Mouse (Mus musculus) forebrain, embryonic 16.5 days (tissue): ENCODE results near the gene Map3k14. TPM values are rescaled to one million over a fixed set of nuclear protein-coding genes. Genes with fewer than 3 reads are reported as not detected.

Experiments used
- ATAC-seq: fragments of 200-750 bp; cut with Nextera tagmentation; 2 replicates; pipeline ENCODE4 v1.8.0; 2017; ENCODE audit warnings: mild to moderate bottlenecking, moderate library complexity
- H3K27ac ChIP-seq: fragments of 300-500 bp; sonication (generic); 2 replicates; pipeline ENCODE4 v1.5.1; 2014; ENCODE audit warnings: low read length, control low read depth
- H3K27me3 ChIP-seq: fragments of 300-500 bp; sonication (generic); replicated peaks from 2 replicates; pipeline ENCODE4 v1.6.1; 2014; ENCODE audit warnings: low read length; ENCODE audit not compliant: control insufficient read depth, insufficient read depth
- H3K36me3 ChIP-seq: fragments of 300-500 bp; sonication (generic); 2 replicates; pipeline ENCODE4 v1.6.1; 2014; ENCODE audit not compliant: control insufficient read depth, insufficient read depth
- H3K4me1 ChIP-seq: fragments of 300-500 bp; sonication (generic); replicated peaks from 2 replicates; pipeline ENCODE4 v1.6.1; 2014; ENCODE audit warnings: low read length; ENCODE audit not compliant: control insufficient read depth, insufficient read depth
- H3K4me2 ChIP-seq: fragments of 300-500 bp; sonication (generic); 2 replicates; pipeline ENCODE4 v1.6.1; 2014; ENCODE audit warnings: mild to moderate bottlenecking, low read length, control low read depth
- H3K4me3 ChIP-seq: fragments of 300-500 bp; sonication (generic); replicated peaks from 2 replicates; pipeline ENCODE4 v1.5.1; 2014; ENCODE audit warnings: mild to moderate bottlenecking, low read length, control low read depth
- H3K9ac ChIP-seq: fragments of 300-500 bp; sonication (generic); replicated peaks from 2 replicates; pipeline ENCODE4 v1.6.1; 2014; ENCODE audit warnings: low read depth, low read length, control low read depth
- H3K9me3 ChIP-seq: fragments of 300-500 bp; sonication (generic); 2 replicates; pipeline ENCODE4 v1.6.1; 2016; ENCODE audit warnings: low read length; ENCODE audit not compliant: control insufficient read depth
- WGBS: fragments of 180-500 bp; shearing (Covaris S2); extraction: QIAGEN DNeasy Blood & Tissue Kit; methylation state at CpG from one replicate; pipeline ENCODE4 v1.1.7; 2014; 5-methylcytosine and 5-hydroxymethylcytosine counted together
- polyA plus RNA-seq: library from polyadenylated mRNA; unstranded; fragments of >200 nt; fragmentation: Nextera tagmentation; extraction: Ambion mirVana; gene quantifications from 2 replicates; pipeline ENCODE4 v1.2.1, GENCODE M21; 2015

Gene Map3k14
- polyA plus RNA-seq, 1 experiment from 2014 or later: 4.8 TPM

DNA sequence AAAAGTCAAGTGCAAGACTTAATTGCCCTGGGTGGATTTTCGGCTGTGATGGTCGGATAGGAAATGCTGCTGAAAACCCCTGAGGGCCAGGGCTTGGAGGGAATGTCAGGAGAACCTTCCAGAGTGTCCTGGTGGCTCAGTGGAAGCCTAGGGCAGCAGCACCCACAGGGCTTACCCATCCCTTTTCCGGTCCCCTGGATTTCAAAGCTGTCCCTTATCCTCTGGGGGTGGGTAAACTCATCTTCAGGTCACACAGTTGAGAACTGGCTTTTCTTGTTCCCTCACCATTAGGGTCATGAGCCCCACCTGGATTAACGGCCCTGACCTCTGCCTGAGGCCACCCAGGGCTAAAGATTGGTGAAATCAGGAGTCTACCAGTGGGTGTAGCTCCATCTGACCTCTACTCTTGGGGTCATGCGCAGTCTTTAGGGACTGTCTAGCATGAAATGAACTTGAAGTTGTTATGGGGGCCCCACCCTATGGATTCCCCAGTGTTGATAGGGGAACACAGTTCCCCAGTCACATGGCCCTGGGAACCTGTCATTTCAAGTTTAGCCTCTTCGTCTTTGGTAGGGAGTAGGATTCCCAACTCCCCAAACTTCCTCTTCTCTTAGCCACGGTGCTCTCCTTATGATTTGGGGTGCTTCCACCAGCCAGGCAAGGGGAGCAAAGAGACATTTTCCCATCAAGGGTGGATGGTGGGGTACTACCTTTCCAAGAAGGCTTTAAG, 94.1 kb downstream of the Map3k14 start:
- H3K9ac ChIP-seq: no peak overlapping the region
- no peak overlapping the region for H3K4me2 ChIP-seq
- H3K27ac ChIP-seq: no peak overlapping the region
- H3K27me3 ChIP-seq: peaks cover 12% of the 10 kb centered on the region; the same call in 1 of the 2 replicates
- 84% methylated on average over 7 of the region's 7 CpGs for WGBS
- H3K4me1 ChIP-seq: peaks cover 17% of the 10 kb centered on the region
- H3K36me3 ChIP-seq: no peaks in the 10 kb centered on the region
- no peak for ATAC-seq
- H3K9me3 ChIP-seq: no peaks in the 10 kb centered on the region
- no peak overlapping the region for H3K4me3 ChIP-seq

DNA sequence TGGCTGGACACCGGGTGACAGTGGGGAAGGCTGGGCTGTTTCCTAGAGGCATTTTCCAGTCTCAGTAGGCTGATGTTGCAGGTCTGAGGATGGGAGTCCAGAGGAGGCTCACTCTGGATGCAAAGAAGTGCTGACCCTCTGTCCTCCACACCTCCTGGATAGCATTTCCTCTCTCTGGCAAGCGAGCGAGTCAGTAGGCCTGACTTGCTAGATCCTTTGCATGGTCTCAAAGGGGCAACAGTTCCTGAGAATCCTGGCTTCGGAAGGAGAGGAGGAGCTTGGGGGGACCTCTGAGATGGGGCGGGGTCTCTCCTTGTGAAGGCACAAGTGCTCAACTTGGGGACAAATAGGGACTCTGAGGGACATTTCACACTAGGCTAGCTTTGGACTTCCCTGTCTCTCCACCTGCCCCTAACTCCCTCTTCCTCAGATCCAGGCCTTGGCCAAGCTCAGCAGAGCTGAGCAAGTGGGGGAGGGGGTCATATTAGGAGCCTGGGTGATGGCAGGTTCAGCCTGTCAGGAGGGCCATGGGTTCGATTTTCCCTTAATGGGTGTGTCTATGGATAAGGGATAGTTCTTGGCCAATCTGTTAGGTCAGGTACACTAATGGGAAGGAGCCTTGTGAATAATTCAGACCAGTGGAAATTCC, 94.8 kb downstream of the Map3k14 start:
- Histone ChIP-seq H3K4me3 (no peak overlapping the region), H3K27me3 (peaks cover 12% of the 10 kb centered on the region; the same call in 1 of the 2 replicates), H3K4me1 (peaks cover 17% of the 10 kb centered on the region), H3K9ac (no peak overlapping the region), H3K27ac (no peak overlapping the region), H3K9me3 (no peaks in the 10 kb centered on the region), H3K36me3 (no peaks in the 10 kb centered on the region), H3K4me2 (peak overlapping the region; percentile 13)
- 69% methylated on average over 6 of the region's 6 CpGs for WGBS
- ATAC-seq: no peak

DNA sequence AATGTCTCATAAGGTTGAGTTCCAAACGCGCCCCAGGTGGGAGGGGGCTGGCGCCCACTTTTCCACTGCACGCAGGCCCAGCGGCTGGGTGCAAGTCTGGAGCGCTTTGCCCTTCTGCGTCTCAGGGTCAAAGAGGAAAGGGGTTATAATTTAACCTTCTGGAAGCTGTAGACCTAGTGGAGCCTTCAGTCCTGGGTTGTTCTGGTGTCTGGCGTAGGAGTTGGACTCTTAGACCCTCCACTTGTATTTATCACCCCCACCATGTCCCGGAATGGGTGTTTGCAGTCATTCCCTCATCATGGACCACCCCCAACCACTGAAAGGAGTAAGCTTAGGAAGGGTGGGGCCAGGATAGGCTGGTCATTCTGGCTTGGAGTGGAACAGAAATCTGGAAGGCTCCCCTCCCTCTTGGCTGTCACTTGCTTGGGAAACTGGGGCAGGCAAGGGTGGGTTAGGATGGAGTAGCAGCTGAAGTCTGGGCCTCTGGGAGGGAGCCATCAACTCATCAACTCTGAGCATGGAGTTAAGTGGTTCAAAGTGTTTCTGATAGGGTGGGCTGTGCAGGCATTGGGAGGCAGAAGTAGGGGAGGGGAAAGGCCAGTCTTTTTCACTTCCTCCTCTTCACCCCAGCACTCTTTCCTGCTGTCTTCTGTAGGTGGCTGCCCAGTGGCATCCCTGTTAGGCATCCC, 95.4 kb downstream of the Map3k14 start:
- no peak overlapping the region for H3K27ac ChIP-seq
- H3K27me3 ChIP-seq: peaks cover 12% of the 10 kb centered on the region; the same call in 1 of the 2 replicates
- no peaks in the 10 kb centered on the region for H3K9me3 ChIP-seq
- H3K9ac ChIP-seq: no peak overlapping the region
- H3K4me2 ChIP-seq: peak overlapping the region; percentile 85
- peaks cover 17% of the 10 kb centered on the region for H3K4me1 ChIP-seq
- no peak for ATAC-seq
- peak overlapping the region; percentile 70 for H3K4me3 ChIP-seq
- WGBS: 55% methylated on average over 9 of the region's 9 CpGs
- no peaks in the 10 kb centered on the region for H3K36me3 ChIP-seq

DNA sequence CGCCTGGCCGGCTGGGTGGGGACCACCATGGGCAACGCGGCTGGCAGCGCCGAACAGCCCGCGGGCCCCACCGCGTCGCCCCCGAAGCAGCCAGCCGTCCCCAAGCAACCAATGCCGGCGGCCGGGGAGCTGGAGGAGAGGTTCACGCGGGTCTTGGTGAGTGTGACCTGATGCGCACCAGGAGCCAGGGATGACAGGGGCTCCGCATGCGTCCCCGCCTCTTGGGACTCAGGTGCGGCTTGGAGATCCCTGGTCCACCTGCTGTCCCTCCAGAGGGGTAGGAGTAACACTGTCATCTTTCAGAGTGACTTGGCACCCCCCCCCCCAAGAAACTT, 96.0 kb downstream of the Map3k14 start:
- H3K4me2 ChIP-seq: peak overlapping the region; percentile 85
- H3K27ac ChIP-seq: no peak overlapping the region; the same call in 1 of the 2 replicates
- peak overlapping the region; percentile 71 for H3K9ac ChIP-seq
- H3K36me3 ChIP-seq: no peaks in the 10 kb centered on the region
- H3K4me1 ChIP-seq: peaks cover 17% of the 10 kb centered on the region
- H3K9me3 ChIP-seq: no peaks in the 10 kb centered on the region
- H3K27me3 ChIP-seq: peaks cover 12% of the 10 kb centered on the region; the same call in 1 of the 2 replicates
- no peak for ATAC-seq
- 3% methylated on average over 23 of the region's 23 CpGs for WGBS
- peak overlapping the region; percentile 70 for H3K4me3 ChIP-seq

DNA sequence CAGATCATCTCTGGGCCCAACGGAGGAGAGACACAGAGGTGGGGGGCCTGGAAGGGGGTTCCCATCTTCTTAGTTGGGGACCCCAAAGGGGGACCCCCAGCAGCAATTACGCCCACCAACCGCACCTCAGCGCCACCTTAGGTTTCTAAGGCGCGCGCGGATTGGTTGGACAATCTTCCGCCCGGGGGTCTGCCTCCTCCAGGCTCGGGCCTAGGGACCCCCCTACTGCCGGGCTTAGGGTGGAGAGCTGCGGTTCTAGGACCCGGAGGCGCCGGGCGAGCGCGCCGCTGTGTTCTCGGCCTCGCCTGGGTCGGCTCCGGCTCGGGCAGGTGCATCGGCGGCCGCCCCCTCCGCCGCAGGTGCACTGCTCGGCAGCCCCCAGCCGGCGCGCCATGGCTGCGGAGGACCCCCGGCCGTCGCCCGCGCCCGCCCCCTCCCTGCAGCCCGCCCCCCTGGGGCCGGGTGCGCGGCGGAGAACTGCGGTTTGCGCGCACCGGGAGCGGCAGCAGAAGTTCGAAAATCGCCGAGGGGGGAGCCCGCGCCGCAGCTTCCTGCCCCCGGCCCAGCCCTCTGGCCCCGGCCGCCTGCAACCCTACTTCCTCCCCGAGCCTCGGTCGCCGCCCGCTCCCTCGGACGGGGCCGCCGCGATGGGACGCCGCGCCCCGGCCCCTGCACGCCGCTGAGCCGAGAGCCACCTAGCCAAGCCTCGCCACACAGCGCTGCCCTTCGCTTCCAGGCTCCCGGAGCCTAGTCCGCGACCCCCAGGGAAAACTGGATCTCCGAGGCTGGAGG, 96.6 kb downstream of the Map3k14 start, which contains the start of gene Fmnl1:
Gene Fmnl1, plus strand, starts transcription at position 614 of the 792 bp plus-strand sequence.
- Histone ChIP-seq H3K4me3 (peak within 1 kb of the TSS; percentile 70), H3K9ac (peak within 1 kb of the TSS; percentile 71), H3K36me3 (no peaks in the 10 kb centered on the region), H3K27me3 (peaks cover 12% of the 10 kb centered on the region; the same call in 1 of the 2 replicates), H3K4me2 (peak within 1 kb of the TSS; percentile 85), H3K4me1 (peaks cover 17% of the 10 kb centered on the region), H3K9me3 (no peaks in the 10 kb centered on the region), H3K27ac (no peak within 1 kb of the TSS; the same call in 1 of the 2 replicates)
- ATAC-seq: peak; percentile 77
- WGBS: under 1% methylated on average over 83 of the region's 84 CpGs

DNA sequence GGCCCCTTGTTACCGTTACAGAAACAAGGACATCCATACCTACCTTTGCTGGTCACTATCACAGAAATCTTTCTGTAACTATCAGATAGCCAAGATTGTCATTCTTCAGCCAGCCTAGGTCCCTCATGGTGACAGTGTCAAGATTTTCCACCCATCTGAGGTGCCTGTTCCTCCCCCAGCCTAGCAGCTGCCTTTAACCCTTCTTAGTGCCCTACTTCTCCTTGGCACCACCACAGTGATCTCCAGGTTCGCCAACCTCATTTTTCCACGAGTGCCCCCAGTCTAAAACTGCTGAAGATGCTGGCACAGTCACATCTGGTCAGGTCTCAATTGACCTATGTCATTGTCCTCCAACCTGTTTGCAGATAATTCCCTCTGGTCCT, 97.2 kb downstream of the Map3k14 start:
- WGBS: 45% methylated on average over 3 of the region's 3 CpGs
- H3K4me1 ChIP-seq: peaks cover 17% of the 10 kb centered on the region
- peak overlapping the region; percentile 85 for H3K4me2 ChIP-seq
- no peaks in the 10 kb centered on the region for H3K9me3 ChIP-seq
- H3K27me3 ChIP-seq: peaks cover 12% of the 10 kb centered on the region; the same call in 1 of the 2 replicates
- H3K36me3 ChIP-seq: no peaks in the 10 kb centered on the region
- peak overlapping the region; percentile 70 for H3K4me3 ChIP-seq
- 0 out of 2 replicates have a peak, but pooled peaks have one; percentile 5 for ATAC-seq
- peak overlapping the region; percentile 71 for H3K9ac ChIP-seq
- H3K27ac ChIP-seq: no peak overlapping the region

Other genes with a start within 250 kb of the Map3k14 start
- 31.7 and 37.2 TPM in 2 replicates for gene Nmt1, start 239.3 kb downstream of the Map3k14 start, polyA plus RNA-seq
- gene Dcakd, start 239.1 kb downstream of the Map3k14 start, polyA plus RNA-seq: 162 and 166 TPM in 2 replicates
- 2.5 and 2.6 TPM in 2 replicates for gene Plcd3, start 165.8 kb downstream of the Map3k14 start, polyA plus RNA-seq
- 17.0 and 17.8 TPM in 2 replicates for gene Acbd4, start 165.8 kb downstream of the Map3k14 start, polyA plus RNA-seq
- 3.5 and 4.1 TPM in 2 replicates for gene Hexim1, start 151.2 kb downstream of the Map3k14 start, polyA plus RNA-seq
- 19.9 and 25.9 TPM in 2 replicates for gene Hexim2, start 135.0 kb downstream of the Map3k14 start, polyA plus RNA-seq
- 2.7 and 6.7 TPM in 2 replicates for gene Fmnl1, start 96.4 kb downstream of the Map3k14 start, polyA plus RNA-seq
- 0.73 and 1.5 TPM in 2 replicates for gene 1700023F06Rik, start 58.9 kb downstream of the Map3k14 start, polyA plus RNA-seq
- gene Spata32, start 49.0 kb downstream of the Map3k14 start, polyA plus RNA-seq: 0.22 TPM in 1 of 2 replicates, not detected in the other
- 3.0 and 3.3 TPM in 2 replicates for gene Arhgap27, start 96.2 kb upstream of the Map3k14 start, polyA plus RNA-seq
- gene Plekhm1, start 145.2 kb upstream of the Map3k14 start, polyA plus RNA-seq: 10.3 and 11.3 TPM in 2 replicates
- gene Lrrc37a, start 237.1 kb upstream of the Map3k14 start, polyA plus RNA-seq: not detected in 2 replicates